ENCODE assay signal across 8 mouse cellular contexts in the genomic region with DNA sequence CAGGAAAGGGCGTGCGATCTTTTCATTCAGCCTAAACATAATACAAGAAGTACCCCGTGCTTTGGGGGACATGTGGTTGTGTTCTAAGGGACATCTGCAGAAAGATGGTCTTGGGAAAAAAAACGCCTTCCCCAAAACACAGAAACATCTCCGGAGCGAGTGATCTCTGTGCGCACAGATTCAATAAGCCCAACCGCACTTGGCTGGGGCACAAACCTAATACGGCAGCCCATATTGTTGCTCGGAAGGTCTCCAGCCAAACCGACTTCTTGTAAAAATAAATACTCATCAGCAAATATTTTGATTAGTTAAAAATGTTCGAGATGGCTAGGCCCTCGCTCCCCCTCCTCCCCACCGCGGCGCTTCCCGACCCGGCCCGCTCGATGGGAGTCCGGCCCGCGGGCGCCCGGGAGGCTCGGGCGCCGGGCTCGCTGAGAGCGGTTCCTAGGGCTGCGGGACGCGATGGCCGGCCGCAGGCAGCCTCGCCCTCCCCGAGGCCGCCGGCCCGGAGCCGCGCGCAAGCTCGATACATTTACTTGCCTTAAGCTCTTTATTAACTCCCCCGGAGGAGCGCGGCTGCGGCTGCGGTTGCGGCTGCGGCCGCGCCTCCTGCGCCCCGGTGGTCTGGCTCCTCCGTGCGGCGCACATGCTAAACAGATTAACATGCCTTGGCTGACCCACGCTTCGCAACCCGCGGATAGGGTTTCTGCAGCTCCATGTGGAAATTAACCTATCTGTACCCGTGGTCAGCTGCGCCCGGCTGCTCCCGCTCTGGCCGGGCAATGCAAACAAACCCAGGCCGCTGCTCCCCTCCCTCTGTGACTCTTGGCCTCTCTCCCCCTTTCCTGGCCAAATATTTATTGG. TPM values are rescaled to one million over a fixed set of nuclear protein-coding genes. Genes with fewer than 3 reads are reported as not detected.
DNase-seq lines count a peak whose midpoint lies in the region; ATAC-seq lines count a peak whose summit lies in the region.

No protein-coding gene starts in this region.

- H3K9me3 ChIP-seq in lung, embryonic 16.5 days (ENCODE audit: control insufficient read depth, low read length), result peaks cover 5% of the 10 kb centered on the region
- 0 out of 2 replicates have a peak, but pooled peaks cover 3% of the 10 kb centered on the region for H3K9me3 ChIP-seq in heart, embryonic 16.5 days (replicated peaks; ENCODE audit: control insufficient read depth, low read length)
- H3K9me3 ChIP-seq in limb, embryonic 11.5 days (ENCODE audit: control insufficient read depth, low read length), result no peaks in the 10 kb centered on the region
- no peaks in the 10 kb centered on the region for H3K9me3 ChIP-seq in neural tube, embryonic 11.5 days (ENCODE audit: control insufficient read depth, low read length)

- H3K27me3 ChIP-seq in lung, embryonic 16.5 days (ENCODE audit: control insufficient read depth, insufficient read depth, low read depth, low read length), result peaks cover 57% of the 10 kb centered on the region
- H3K27me3 ChIP-seq in heart, embryonic 16.5 days (ENCODE audit: control insufficient read depth, insufficient read depth, low read length), result peaks cover 54% of the 10 kb centered on the region
- H3K27me3 ChIP-seq in limb, embryonic 11.5 days (ENCODE audit: control insufficient read depth, insufficient read depth, low read length), result peaks cover 26% of the 10 kb centered on the region
- H3K27me3 ChIP-seq in neural tube, embryonic 11.5 days (ENCODE audit: control insufficient read depth, insufficient read depth, low read length), result peaks cover 44% of the 10 kb centered on the region

- no peak for DNase-seq in lung, postnatal 36 days
- DNase-seq in embryo, embryonic 11.5 days (ENCODE audit: low read depth, low spot score), result peak; percentile 63
- DNase-seq in limb, embryonic 11.5 days (ENCODE audit: low spot score), result peak; percentile 81
- peak; percentile 81 for DNase-seq in neural tube, embryonic 11.5 days (ENCODE audit: low spot score)
- no peak for DNase-seq in spleen, postnatal 4 days (ENCODE audit: low spot score in 2 of 2)
- no peak for DNase-seq in cerebellum, adult 11 months

- under 1% methylated on average over 61 of the region's 68 CpGs for WGBS in lung, embryonic 16.5 days
- WGBS in heart, embryonic 16.5 days, result 2% methylated on average over 68 of the region's 68 CpGs
- WGBS in limb, embryonic 11.5 days, result under 1% methylated on average over 68 of the region's 68 CpGs
- under 1% methylated on average over 68 of the region's 68 CpGs for WGBS in neural tube, embryonic 11.5 days

- peak overlapping the region; percentile 75 for H3K4me2 ChIP-seq in lung, embryonic 16.5 days (ENCODE audit: low read depth, low read length)
- H3K4me2 ChIP-seq in heart, embryonic 16.5 days (ENCODE audit: low read depth, low read length), result peak overlapping the region; percentile 71
- peak overlapping the region; percentile 75 for H3K4me2 ChIP-seq in limb, embryonic 11.5 days (ENCODE audit: low read depth, severe bottlenecking)
- peak overlapping the region; percentile 73 for H3K4me2 ChIP-seq in neural tube, embryonic 11.5 days (ENCODE audit: low read depth)

- no peaks in the 10 kb centered on the region for H3K36me3 ChIP-seq in lung, embryonic 16.5 days (ENCODE audit: control insufficient read depth, insufficient read depth, low read length)
- no peaks in the 10 kb centered on the region for H3K36me3 ChIP-seq in heart, embryonic 16.5 days (ENCODE audit: control insufficient read depth, insufficient read depth)
- H3K36me3 ChIP-seq in limb, embryonic 11.5 days (ENCODE audit: control insufficient read depth, insufficient read depth, low read length), result no peaks in the 10 kb centered on the region
- H3K36me3 ChIP-seq in neural tube, embryonic 11.5 days (ENCODE audit: control insufficient read depth, insufficient read depth, low read length), result no peaks in the 10 kb centered on the region

- H3K27ac ChIP-seq in lung, embryonic 16.5 days (ENCODE audit: low read length), result no peak overlapping the region
- H3K27ac ChIP-seq in heart, embryonic 16.5 days (ENCODE audit: low read length), result no peak overlapping the region
- no peak overlapping the region for H3K27ac ChIP-seq in limb, embryonic 11.5 days (replicated peaks; ENCODE audit: low read depth, low read length)
- peak overlapping the region; percentile 28; the same call in 1 of the 2 replicates for H3K27ac ChIP-seq in neural tube, embryonic 11.5 days (ENCODE audit: low read depth, low read length)

- H3K4me3 ChIP-seq in lung, embryonic 16.5 days (ENCODE audit: low read length), result peak overlapping the region; percentile 48
- peak overlapping the region; percentile 59 for H3K4me3 ChIP-seq in heart, embryonic 16.5 days (ENCODE audit: low read length)
- peak overlapping the region; percentile 30 for H3K4me3 ChIP-seq in limb, embryonic 11.5 days (ENCODE audit: low read depth, low read length)
- peak overlapping the region; percentile 39 for H3K4me3 ChIP-seq in neural tube, embryonic 11.5 days (ENCODE audit: low read depth, low read length)

- ATAC-seq in lung, embryonic 16.5 days (ENCODE audit: low read depth), result peak; percentile 70
- ATAC-seq in heart, embryonic 16.5 days (replicated peaks; ENCODE audit: extremely low read depth, insufficient read depth, low FRiP score), result peak; percentile 72
- ATAC-seq in limb, embryonic 11.5 days (ENCODE audit: insufficient number of reproducible peaks, low FRiP score, low TSS enrichment, low read depth), result peak; percentile 77
- ATAC-seq in neural tube, embryonic 11.5 days (ENCODE audit: insufficient read depth, low FRiP score, low TSS enrichment), result peak; percentile 60; the same call in 1 of the 2 replicates

- H3K4me1 ChIP-seq in lung, embryonic 16.5 days (replicated peaks; ENCODE audit: control insufficient read depth, insufficient read depth, low read length), result peaks cover 7% of the 10 kb centered on the region
- peaks cover 11% of the 10 kb centered on the region for H3K4me1 ChIP-seq in heart, embryonic 16.5 days (ENCODE audit: control insufficient read depth, insufficient read depth, low read length)
- peaks cover 12% of the 10 kb centered on the region for H3K4me1 ChIP-seq in limb, embryonic 11.5 days (ENCODE audit: control insufficient read depth, insufficient read depth, low read length)
- no peaks in the 10 kb centered on the region for H3K4me1 ChIP-seq in neural tube, embryonic 11.5 days (ENCODE audit: control insufficient read depth, insufficient read depth, low read length)

- H3K9ac ChIP-seq in lung, embryonic 16.5 days (ENCODE audit: low read length), result peak overlapping the region; percentile 42; the same call in 1 of the 2 replicates
- peak overlapping the region; percentile 51; the same call in 1 of the 2 replicates for H3K9ac ChIP-seq in heart, embryonic 16.5 days (ENCODE audit: low read length)
- H3K9ac ChIP-seq in limb, embryonic 11.5 days (ENCODE audit: low read length), result peak overlapping the region; percentile 27; the same call in 1 of the 2 replicates
- peak overlapping the region; percentile 3; the same call in 1 of the 2 replicates for H3K9ac ChIP-seq in neural tube, embryonic 11.5 days (ENCODE audit: low read length)

RNA-seq across cellular contexts. Expression of a gene that starts 37.0 kb away (rescaled TPM):
- 0.08 TPM in 1 of 2 replicates, not detected in the other for polyA plus RNA-seq in lung, embryonic 16.5 days (2015; fragmentation: Nextera tagmentation; extraction: Ambion mirVana)
- polyA plus RNA-seq in heart, embryonic 16.5 days (2015; fragmentation: Nextera tagmentation; extraction: Ambion mirVana), result not detected in 2 replicates
- polyA plus RNA-seq in limb, embryonic 11.5 days (2014; fragmentation: Nextera tagmentation; extraction: Ambion mirVana), result 0.05 and 0.07 TPM in 2 replicates
- 5.5 and 7.2 TPM in 2 replicates for polyA plus RNA-seq in neural tube, embryonic 11.5 days (2014; fragmentation: Nextera tagmentation; extraction: Ambion mirVana)

Comparison
In these comparisons a context has a peak if more than half of its experiments do, and no peak if none do; other contexts are left out.
1. DNase-seq: peak in embryo, embryonic 11.5 days (single experiment), limb, embryonic 11.5 days (single experiment) and neural tube, embryonic 11.5 days (single experiment); none in lung, postnatal 36 days (single experiment), spleen, postnatal 4 days (0 of 2) and cerebellum, adult 11 months (single experiment).
2. Peak in every context shown above with its lines, with median percentiles within 50 percentile points of each other: ATAC-seq, H3K4me2 ChIP-seq, H3K4me3 ChIP-seq and H3K9ac ChIP-seq.